Mouse (Mus musculus) embryo, embryonic 10.5 days (tissue): ENCODE data around the gene Traf1.

Source experiments
- DNase-seq: peaks from one replicate; pipeline ENCODE4 v3.0.0-alpha.2; 2015; ENCODE audit warnings: low spot score

Gene Traf1

DNA sequence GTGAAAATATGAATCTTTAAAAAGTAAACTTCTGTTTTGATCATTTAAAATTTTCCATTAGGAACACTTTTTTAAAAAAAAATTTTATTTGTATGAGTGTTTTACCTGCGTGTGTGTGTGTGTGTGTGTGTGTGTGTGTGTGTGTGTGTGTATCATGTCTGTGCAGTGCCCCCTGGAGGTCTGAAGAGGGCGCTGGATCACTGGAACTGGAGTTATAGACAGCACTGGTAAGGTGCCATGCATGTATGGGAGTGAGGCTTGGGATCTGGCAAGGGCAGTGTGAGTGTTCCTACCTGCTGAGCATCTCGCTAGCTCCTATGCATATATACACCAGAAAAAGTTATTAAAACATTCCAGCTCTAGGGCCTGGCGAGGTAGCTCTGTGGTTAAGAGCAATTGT, 59.8 kb downstream of the Traf1 start:
- no peak for DNase-seq

DNA sequence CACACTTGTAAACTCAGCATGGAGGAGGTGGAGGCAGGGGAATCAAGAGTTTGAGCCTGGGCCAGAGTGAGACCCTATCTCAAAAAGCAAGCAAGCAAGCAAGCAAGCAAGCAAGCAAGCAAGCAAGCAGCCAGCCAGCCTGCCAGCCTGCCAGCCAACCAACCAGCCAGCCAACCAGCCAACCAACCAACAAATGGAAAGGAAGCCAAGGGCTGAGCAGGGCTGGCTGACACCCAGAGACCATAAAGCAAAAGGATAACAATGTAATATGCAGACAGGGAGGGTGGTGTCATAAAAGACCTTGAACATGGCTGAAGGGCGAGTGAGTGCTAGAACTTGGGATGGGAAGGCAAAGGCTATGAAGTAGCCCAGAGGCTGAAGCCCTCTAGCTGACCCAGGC, 61.2 kb downstream of the Traf1 start:
- no peak for DNase-seq

DNA sequence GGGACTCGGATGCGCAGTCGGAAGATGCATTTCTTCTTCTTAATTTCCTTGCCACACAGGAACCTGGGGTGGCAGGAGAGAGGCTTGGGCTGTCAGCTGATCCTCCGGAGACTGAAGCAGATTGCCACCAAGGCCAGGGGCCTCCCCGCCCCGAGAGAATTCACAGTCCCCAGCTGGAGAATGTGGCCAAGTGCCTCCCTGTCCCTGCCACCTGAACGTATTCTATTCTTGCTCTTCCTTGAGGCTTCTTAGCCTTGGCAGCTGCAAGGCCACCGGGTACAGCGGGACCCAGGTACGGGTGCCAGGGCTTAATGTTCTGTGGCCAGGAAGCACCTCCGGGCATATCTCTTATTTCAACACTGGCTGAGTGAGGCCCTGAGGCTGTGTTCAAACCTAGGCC, 61.9 kb downstream of the Traf1 start:
- DNase-seq: no peak

DNA sequence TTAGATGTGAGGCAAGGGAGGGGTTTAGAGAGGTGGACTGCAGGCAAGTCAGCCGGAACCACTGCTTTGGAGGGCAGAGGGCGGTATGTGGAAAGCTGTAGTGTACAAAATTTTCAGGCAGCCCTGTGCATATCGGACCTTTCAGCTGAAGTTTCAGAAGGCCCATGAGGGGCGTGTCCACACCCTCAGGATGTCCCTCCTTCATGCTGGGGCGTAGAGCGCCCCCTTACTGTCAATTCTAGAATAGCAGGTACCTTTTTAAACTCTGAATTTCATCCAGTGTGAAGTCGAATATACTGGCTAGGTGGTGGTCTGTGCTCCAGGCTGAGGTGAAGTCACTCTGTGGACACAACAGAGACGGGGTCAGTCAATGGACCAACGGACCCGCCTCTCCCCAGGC, 63.8 kb downstream of the Traf1 start:
- peak; percentile 70 for DNase-seq

DNA sequence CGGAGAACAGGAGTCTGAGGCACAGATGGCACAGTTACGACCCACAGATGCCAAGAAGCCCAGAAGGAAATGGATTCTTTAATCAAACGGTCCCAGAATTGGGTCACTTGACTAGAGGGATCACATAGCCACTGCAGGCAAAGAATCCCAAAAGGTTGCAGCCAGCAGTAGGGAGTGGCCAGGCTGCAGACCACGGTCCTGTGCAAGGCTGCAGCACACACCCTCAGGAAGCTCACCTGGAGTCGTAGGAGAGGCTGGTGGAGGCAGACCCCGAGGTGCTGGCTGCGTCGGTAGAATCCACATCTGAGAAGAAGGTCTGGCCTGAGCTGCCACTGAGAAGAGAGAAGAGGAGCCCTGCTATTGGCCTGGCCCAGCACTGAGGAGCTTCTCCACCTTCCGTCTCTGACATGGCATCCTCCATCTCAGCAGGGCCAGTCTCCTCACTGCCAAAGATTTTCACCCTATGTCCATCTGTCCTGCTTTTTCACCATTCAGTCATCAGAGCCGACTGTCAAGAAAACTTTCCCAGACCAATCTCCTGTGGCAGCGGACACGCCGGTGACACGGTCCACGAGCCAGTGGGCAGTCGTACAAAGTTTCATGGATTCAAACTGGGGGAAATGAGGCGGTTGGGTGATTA, 64.6 kb downstream of the Traf1 start:
- DNase-seq: no peak

DNA sequence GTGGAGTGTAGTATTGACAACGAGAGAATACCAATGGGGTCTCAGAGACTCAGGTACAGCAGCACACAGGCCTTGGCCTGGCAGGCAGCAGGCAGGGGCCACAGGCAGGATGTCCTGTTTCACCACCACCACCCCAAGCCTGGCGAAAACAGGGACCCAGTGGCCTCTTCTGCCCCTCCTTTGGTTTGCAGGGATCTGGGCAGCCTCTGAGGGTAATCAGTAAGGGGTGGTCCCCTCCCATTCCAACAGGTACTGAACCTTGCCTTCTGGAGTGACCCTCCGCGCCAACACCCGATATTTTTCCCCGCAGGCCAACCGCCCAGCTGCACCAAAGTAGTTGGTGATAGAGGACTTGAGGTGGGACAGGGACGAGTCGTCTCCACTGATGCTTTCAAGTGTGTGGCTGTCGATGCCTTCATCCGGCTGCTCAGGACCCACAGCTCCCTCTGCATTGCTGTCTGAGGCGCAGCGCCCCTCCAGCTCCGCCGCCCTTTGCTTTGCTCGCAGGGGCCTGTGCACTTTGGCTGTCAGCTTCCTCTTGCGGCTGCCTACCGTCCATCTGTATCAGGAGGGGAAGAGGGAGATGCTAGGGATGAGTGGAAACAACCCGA, 66.0 kb downstream of the Traf1 start:
- DNase-seq: no peak

DNA sequence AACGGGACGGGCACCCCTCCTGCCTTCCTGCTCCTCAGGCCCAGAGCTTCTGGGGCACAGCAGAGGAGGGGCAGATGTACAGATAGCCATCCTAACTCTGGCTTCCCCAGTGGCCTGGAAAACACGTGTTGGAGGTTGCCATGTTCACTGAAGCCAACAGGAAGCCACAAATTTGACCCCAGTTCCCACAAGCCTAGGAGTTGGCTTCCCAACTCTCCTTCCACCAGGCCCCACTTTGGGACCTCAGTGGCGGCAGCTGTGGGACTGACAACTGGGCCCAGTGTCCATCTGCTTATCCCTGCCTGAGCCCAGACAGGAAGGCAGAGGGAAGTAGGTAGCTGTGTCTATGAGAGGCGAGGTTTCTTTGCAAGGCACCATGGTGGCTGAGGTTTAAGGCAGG, 67.6 kb downstream of the Traf1 start:
- DNase-seq: no peak
